Mouse (Mus musculus) forebrain, embryonic 11.5 days (tissue): Measurements from ENCODE around the gene Astn1. TPM values are rescaled to one million over a fixed set of nuclear protein-coding genes. Genes with fewer than 3 reads are reported as not detected.

Source experiments
- ATAC-seq: fragments of 200-750 bp; cut with Nextera tagmentation; replicated peaks from 2 replicates; pipeline ENCODE4 v1.8.0; 2017; ENCODE audit warnings: moderate TSS enrichment; ENCODE audit not compliant: low FRiP score
- DNase-seq: peaks from one replicate; pipeline ENCODE4 v3.0.0-alpha.2; 2017; ENCODE audit warnings: low spot score
- H3K27ac ChIP-seq: fragments of 300-500 bp; sonication (generic); 2 replicates; pipeline ENCODE4 v1.5.1; 2014; ENCODE audit warnings: low read depth, low read length
- H3K27me3 ChIP-seq: fragments of 300-500 bp; sonication (generic); 2 replicates; pipeline ENCODE4 v1.6.1; 2014; ENCODE audit warnings: mild to moderate bottlenecking, low read length, mixed read lengths; ENCODE audit not compliant: control insufficient read depth, insufficient read depth
- H3K36me3 ChIP-seq: fragments of 300-500 bp; sonication (generic); 2 replicates; pipeline ENCODE4 v1.6.1; 2014; ENCODE audit warnings: mild to moderate bottlenecking, low read length, moderate library complexity, mixed read lengths; ENCODE audit not compliant: control insufficient read depth, insufficient read depth
- H3K4me1 ChIP-seq: fragments of 300-500 bp; sonication (generic); replicated peaks from 2 replicates; pipeline ENCODE4 v1.6.1; 2014; ENCODE audit warnings: low read length, mixed read lengths; ENCODE audit not compliant: control insufficient read depth, insufficient read depth
- H3K4me2 ChIP-seq: fragments of 300-500 bp; sonication (generic); 2 replicates; pipeline ENCODE4 v1.6.1; 2014; ENCODE audit warnings: low read depth, mild to moderate bottlenecking, low read length, moderate library complexity, mixed read lengths; ENCODE audit not compliant: severe bottlenecking
- H3K4me3 ChIP-seq: fragments of 300-500 bp; sonication (generic); 2 replicates; pipeline ENCODE4 v1.5.1; 2014; ENCODE audit warnings: low read depth, low read length
- H3K9ac ChIP-seq: fragments of 300-500 bp; sonication (generic); 2 replicates; pipeline ENCODE4 v1.6.1; 2014; ENCODE audit warnings: low read length
- H3K9me3 ChIP-seq: fragments of 300-500 bp; sonication (generic); 2 replicates; pipeline ENCODE4 v1.6.1; 2016; ENCODE audit warnings: low read length, mixed read lengths; ENCODE audit not compliant: control insufficient read depth
- WGBS: fragments of 180-500 bp; shearing (Covaris S2); extraction: QIAGEN DNeasy Blood & Tissue Kit; methylation state at CpG from one replicate; pipeline ENCODE4 v1.1.7; 2014; 5-methylcytosine and 5-hydroxymethylcytosine counted together
- microRNA counts: library from miRNA; unstranded; fragments of <30 nt; microRNA quantifications from one replicate; lab custom pipeline; 2015
- microRNA-seq: library from miRNA; unstranded; fragments of <30 nt; microRNA quantifications from one replicate; pipeline ENCODE4, GENCODE M21; 2016; ENCODE audit not compliant: insufficient number of aligned reads
- polyA plus RNA-seq: library from polyadenylated mRNA; unstranded; fragments of >200 nt; fragmentation: Nextera tagmentation; extraction: Ambion mirVana; gene quantifications from 2 replicates; pipeline ENCODE4 v1.2.1, GENCODE M21; 2014

The Astn1 gene
- polyA plus RNA-seq, 1 experiment from 2014 or later, result 19.5 TPM

- Histone ChIP-seq H3K4me2 (no peak overlapping the region), H3K9me3 (no peaks in the 10 kb centered on the region), H3K27ac (no peak overlapping the region), H3K4me3 (no peak overlapping the region), H3K4me1 (no peaks in the 10 kb centered on the region), H3K27me3 (no peaks in the 10 kb centered on the region), H3K36me3 (no peaks in the 10 kb centered on the region), H3K9ac (no peak overlapping the region)
- DNase-seq (no peak), ATAC-seq (no peak)
- WGBS, result 45% methylated on average over 5 of the region's 5 CpGs
Measured at GRCm38 (mm10) chr1:158713301-158714095, 351.4 kb downstream of the Astn1 start.

- Histone ChIP-seq H3K9me3 (no peaks in the 10 kb centered on the region), H3K4me2 (no peak overlapping the region), H3K27me3 (no peaks in the 10 kb centered on the region), H3K4me3 (no peak overlapping the region), H3K27ac (no peak overlapping the region), H3K9ac (no peak overlapping the region), H3K36me3 (no peaks in the 10 kb centered on the region), H3K4me1 (no peaks in the 10 kb centered on the region)
- DNase-seq, result no peak
- 72% methylated on average over 4 of the region's 4 CpGs for WGBS
- ATAC-seq, result no peak
Measured at GRCm38 (mm10) chr1:158732868-158733496, 370.9 kb downstream of the Astn1 start.

GRCm38 (mm10) chr1:158739132-158739919 lies 377.3 kb downstream of the Astn1 start:
- no peak overlapping the region for H3K4me2 ChIP-seq
- H3K36me3 ChIP-seq, result no peaks in the 10 kb centered on the region
- H3K27me3 ChIP-seq, result no peaks in the 10 kb centered on the region
- H3K9me3 ChIP-seq, result no peaks in the 10 kb centered on the region
- no peak overlapping the region for H3K9ac ChIP-seq
- H3K27ac ChIP-seq, result no peak overlapping the region
- H3K4me1 ChIP-seq, result no peaks in the 10 kb centered on the region; the same call in 1 of the 2 replicates
- 44% methylated on average over 5 of the region's 5 CpGs for WGBS
- H3K4me3 ChIP-seq, result no peak overlapping the region
- DNase-seq (no peak), ATAC-seq (peak; percentile 27; the same call in 1 of the 2 replicates)

GRCm38 (mm10) chr1:158740161-158740766 lies 378.2 kb downstream of the Astn1 start:
- Histone ChIP-seq H3K36me3 (no peaks in the 10 kb centered on the region), H3K27ac (no peak overlapping the region), H3K4me1 (no peaks in the 10 kb centered on the region; the same call in 1 of the 2 replicates), H3K4me3 (no peak overlapping the region), H3K27me3 (no peaks in the 10 kb centered on the region), H3K4me2 (no peak overlapping the region), H3K9ac (no peak overlapping the region), H3K9me3 (no peaks in the 10 kb centered on the region)
- DNase-seq (no peak), ATAC-seq (no peak)
- 82% methylated on average over 6 of the region's 6 CpGs for WGBS

GRCm38 (mm10) chr1:158740949-158741348 lies 378.9 kb downstream of the Astn1 start:
- WGBS, result 90% methylated on average over 5 of the region's 5 CpGs
- Histone ChIP-seq H3K27me3 (no peaks in the 10 kb centered on the region), H3K27ac (no peak overlapping the region), H3K4me2 (no peak overlapping the region), H3K4me3 (no peak overlapping the region), H3K36me3 (no peaks in the 10 kb centered on the region), H3K4me1 (no peaks in the 10 kb centered on the region; the same call in 1 of the 2 replicates), H3K9me3 (no peaks in the 10 kb centered on the region), H3K9ac (no peak overlapping the region)
- ATAC-seq (no peak), DNase-seq (no peak)

MicroRNA genes within 50 kb of the gene (microRNA counts, 519-probe panel; counts per million panel counts)
- 2,776 counts per million, percentile 7 among the panel's probes with 10 or more counts for microRNA mmu-miR-488 (lab: Ali Mortazavi, UCI)

Small RNA genes within 50 kb of the gene (microRNA-seq; reads per million reads assigned to microRNA genes)
- gene Mir488, result 134 reads per million, percentile 38 among the genes with 10 or more reads in this experiment

Other genes starting within 250 kb of the Astn1 start
- gene Brinp2, start 5.9 kb upstream of the Astn1 start, polyA plus RNA-seq, result 6.2 and 7.1 TPM in 2 replicates